Mouse (Mus musculus): Measurements from ENCODE around the gene Lrg1.

GRCm38 (mm10) chr17:56134463-56134971, 12.7 kb upstream of the Lrg1 start:
- TF ChIP-seq POLR2A (IDR thresholded peaks at IDR 0.05; ENCODE audit: control insufficient read depth, low read depth, low read length) (no peak), CTCF (IDR thresholded peaks at IDR 0.05; ENCODE audit: control insufficient read depth, insufficient read depth, insufficient replicate concordance, low read depth, low read length) (peak; percentile 71; the same call in 1 of the 2 replicates)

All from testis, adult 2 months (tissue).